Mouse (Mus musculus): ENCODE data around the gene Grk6.

The Grk6 gene

DNA sequence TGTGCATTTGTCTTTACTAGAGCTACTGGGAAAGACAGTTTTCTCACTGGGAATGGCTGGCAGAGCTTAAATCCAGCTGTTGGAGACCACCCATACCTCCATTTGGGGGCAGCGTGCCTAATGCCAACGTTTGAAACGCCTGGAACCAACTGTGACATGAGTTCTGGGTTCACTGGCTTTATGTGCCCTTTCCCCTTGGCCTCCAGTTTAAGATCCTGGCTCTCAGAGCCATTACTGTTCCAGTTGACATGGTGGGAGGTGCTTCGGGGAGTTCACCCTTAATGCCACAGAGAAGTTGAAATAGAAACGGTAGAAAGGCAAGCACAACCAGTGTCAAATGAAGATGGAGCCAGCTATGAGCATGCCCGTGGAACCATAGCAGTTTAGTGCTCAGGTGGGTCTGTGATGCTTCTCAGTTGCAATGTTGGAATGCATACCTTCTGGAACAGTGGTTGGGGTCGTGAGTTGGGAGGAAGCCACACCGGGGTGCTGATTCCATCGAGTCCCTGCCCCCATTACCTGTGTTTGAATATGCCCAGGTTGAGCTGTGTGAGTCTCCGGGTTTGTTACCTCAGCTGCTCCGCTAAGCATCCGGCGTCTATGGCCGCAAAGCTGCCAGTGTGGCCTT is 18.6 kb downstream of the Grk6 start:
- no peak for DNase-seq (ENCODE audit: low read depth in 1 of 2, low spot score in 2 of 2)

GRCm38 (mm10) chr13:55464027-55464884 is 19.4 kb downstream of the Grk6 start, which contains the start of gene Prr7:
TSS of gene Prr7 (plus strand) at chr13:55464267.
- no peak for DNase-seq (ENCODE audit: low read depth in 1 of 2, low spot score in 2 of 2)

DNA sequence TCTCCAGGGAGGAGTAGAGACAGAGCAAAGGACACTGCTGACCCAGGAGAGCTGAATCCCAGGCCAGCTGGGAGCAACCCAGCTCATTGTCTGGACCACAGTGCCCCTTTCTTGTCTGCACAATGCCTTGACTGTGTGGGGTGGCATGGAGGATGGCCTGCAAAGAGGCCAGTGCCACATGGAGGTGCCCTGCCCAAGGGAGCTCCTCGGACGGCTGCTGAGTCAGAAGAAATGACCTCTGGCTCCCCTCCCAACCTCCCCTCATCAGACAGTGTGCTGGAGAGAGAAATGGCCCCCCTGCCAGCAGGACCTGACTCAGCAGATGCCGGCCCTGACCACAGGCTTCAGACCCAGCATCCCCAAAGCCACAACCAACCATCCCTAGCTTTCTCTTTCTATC is 20.3 kb downstream of the Grk6 start:
- no peak for DNase-seq (ENCODE audit: low read depth in 1 of 2, low spot score in 2 of 2)

GRCm38 (mm10) chr13:55465830-55466440 is 21.1 kb downstream of the Grk6 start:
- DNase-seq (ENCODE audit: low read depth in 1 of 2, low spot score in 2 of 2) = no peak

GRCm38 (mm10) chr13:55468851-55469560 is 24.1 kb downstream of the Grk6 start:
- no peak for DNase-seq (ENCODE audit: low read depth in 1 of 2, low spot score in 2 of 2)

DNA sequence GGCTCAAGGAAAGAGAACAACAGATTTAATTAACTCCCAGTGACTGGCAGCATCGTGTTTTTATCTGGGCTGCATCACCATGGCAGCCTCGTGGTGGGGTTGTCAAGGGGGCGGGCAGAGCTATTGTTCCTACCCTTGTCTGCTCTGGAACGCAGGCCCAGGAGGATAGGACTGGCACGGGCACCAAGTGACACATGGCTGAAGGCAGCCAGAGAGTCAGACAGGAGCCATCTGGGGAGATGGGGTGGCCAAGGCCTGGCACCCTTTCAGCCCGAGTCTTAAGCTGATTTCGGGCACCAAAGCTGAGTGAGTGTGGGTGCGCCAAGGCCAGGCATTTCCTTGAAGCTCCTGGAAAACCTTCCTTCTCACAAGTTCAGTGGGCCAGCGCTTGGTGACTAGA is 25.5 kb downstream of the Grk6 start:
- DNase-seq (ENCODE audit: low read depth in 1 of 2, low spot score in 2 of 2) = no peak

DNA sequence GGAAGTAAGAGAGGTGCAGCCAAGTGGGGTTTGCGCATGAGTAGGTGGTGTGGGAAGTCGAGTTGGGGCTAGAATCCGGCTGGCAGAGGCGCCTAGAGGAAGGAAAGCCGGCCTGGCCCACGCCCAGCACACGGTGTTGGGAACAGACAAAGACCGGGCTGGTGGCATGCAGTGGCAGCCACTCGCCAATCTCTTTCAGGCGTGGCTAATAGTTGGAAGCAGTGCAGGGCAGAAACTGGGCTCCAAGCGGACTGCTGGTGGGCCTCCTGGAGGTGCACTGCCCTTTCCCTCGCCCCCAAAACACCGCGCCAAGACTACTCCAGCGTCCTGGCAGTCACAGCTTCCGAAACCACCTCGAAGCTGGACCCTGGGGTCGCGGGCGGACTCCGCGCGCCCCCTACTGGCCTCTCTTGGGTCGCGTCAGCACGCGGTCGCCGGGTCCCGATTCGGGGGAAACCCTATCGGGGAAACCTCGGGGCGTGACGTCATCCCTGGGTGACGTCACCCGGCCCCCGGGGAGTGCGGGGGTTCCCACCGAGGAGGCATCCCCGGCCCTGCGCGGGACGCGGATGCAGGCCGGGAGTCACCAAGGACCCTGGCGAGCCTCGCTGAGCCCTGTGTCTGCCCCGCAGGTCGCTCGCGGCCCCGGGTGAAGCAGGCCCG is 26.4 kb downstream of the Grk6 start:
- DNase-seq (ENCODE audit: low read depth in 1 of 2, low spot score in 2 of 2) = peak; percentile 44 to 80

DNA sequence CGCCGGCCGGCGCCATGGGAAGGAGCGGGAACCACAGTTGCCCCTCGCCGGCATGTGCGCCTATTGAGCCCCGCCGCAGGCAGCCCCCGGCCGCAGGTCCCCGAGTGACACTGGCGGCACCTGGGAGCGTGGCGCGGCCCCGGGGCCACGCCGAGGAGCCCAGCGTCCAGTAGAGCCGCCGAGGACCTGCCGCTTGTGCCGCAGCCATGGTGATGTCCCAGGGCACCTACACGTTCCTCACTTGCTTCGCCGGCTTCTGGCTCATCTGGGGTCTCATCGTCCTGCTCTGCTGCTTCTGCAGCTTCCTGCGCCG is 26.9 kb downstream of the Grk6 start:
- no peak for DNase-seq (ENCODE audit: low read depth in 1 of 2, low spot score in 2 of 2)

DNA sequence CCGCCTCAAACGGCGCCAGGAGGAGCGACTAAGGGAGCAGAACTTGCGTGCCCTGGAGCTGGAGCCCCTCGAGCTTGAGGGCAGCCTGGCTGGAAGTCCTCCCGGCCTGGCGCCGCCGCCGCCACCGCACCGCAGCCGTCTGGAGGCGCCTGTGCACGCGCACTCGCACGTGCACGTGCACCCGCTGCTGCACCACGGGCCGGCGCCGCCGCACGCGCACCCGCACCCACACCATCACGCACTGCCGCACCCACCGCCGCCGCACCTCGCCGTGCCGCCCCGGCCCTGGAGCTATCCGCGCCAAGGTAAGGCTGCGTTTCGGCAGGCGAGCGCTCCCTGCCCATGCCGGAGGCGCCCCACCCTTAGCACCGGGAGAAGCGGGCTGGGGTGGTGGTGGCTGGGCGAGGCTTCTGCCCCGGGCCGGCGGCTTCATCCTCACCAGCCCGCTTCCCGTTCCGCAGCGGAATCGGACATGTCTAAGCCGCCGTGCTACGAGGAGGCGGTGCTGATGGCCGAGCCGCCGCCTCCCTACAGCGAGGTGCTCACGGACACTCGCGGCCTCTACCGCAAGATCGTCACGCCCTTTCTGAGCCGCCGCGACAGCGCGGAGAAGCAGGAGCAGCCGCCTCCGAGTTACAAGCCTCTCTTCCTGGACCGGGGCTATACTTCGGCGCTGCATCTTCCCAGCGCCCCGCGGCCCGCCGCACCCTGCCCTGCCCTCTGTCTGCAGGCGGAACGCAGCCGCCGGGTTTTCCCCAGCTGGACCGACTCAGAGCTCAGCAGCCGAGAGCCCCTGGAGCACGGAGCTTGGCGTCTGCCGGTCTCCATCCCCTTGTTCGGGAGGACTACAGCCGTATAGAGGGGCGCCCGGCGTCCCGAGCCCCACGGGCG is 27.5 kb downstream of the Grk6 start:
- DNase-seq (ENCODE audit: low read depth in 1 of 2, low spot score in 2 of 2) = peak in 1 of 2 experiments; percentile 45

DNA sequence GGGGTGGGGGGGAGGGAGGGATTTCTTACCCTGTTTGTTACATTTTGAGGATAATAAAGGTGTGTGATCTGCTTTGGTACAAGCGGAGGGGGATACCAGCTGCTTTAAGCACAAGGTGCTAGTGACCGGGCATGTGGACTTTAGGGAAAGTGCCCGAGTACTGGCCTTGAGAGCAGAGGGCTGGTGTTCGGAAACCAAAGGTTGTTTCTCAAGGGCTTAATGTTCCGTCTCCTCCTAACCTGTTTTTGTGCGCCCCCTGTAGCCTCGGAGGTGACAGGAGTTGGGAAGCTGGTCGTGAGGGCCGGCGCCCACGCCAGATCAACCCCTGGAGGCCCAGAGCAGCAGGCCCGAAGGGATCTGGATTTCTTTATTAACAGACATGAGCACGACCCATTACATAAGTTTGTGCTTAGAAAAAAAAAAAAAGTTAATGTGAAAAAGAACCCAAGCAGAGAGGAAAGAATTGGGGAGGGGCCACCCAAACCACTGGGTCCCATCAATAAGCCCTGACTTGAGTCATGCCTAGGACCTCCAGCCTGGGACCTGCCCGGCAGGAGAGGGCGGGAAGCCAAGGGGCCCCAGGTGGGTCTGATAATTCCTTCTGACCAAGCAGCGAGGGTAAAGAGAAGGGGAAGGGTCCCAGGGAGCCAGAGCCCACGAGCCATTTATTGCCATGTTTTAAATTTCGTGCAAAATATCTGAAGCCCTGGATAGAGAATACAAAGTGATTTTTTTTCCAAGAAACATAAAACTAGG is 28.4 kb downstream of the Grk6 start:
- DNase-seq (ENCODE audit: low read depth in 1 of 2, low spot score in 2 of 2) = no peak

DNA sequence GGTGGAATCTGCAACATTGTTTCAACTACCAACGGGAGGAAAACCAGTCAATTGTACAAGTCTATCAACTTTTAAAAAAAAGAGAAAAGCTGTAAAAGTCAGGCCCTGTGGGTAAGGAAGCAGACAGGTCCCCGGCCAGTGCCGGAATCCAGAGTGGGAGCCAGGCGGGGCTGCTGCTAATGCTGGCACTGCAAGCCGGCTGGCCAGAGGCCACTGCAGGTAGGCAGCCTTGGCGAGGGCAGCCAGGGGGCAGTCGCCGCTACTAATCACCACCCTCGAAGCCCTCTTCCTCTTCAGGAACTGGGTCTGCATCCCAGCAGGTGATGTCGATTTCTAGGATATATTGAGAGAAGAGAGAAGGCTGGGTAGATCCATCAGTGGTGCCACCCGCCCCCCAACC is 29.1 kb downstream of the Grk6 start:
- DNase-seq (ENCODE audit: low read depth in 1 of 2, low spot score in 2 of 2) = no peak

DNA sequence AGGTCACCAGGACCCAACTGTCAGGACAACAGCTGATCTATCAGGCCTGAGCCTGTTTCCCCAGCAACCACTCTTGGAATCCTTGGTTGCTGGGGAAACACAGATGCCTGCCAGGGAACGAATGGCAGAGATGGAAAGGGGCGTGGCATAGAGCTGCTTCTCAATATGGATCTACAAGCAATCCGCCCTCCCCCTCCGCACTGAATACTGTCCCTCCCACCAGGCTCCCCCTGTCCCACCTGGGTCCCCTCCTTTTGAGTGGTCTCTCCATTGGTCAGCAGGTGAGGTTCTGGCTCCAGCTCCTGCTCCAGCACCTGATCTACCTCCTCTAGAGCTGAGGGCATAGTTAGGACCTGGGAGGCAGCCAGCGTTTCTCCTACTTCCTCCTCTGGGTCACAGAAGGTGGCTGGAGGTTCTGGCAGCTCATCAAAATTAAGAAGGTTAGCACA is 29.8 kb downstream of the Grk6 start:
- DNase-seq (ENCODE audit: low read depth in 1 of 2, low spot score in 2 of 2) = no peak

DNA sequence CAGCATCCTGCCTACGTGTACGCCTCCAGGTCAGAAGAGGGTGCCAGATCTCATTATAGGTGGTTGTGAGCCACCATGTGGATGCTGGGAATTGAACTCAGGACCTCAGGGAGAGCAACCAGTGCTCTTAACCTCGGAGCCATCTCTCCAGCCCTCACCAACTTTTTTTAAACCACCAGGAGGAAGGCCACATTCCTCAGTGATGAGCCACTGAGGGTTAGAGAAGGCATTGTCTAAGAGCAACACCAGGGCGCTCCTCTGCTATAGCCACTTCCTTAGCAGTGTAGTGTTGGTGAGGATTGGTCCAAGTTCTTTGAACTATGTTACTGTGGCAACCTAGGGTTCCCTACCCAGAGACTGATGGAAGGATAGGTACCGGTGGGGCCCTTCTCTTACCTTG is 30.9 kb downstream of the Grk6 start:
- no peak for DNase-seq (ENCODE audit: low read depth in 1 of 2, low spot score in 2 of 2)

DNA sequence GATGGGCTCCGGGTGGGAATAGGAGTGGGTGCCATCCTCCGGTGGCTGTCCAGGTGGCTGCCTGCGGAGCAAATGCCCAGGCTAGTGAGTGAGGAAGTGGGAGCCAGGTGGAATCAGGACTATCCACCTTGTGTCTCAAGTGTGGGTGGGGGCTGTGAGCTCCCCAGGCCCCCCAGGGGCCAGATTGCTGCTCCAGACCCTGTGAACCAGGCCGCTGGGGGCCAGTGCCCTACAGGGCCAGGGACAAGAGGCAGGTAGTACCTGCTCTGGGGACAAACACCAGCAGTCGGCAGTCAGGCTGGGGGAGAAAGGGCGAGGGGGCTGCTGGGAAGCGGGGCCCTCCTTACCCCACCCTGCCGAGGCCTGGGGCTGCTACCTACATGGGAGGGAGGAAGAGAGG is 31.4 kb downstream of the Grk6 start:
- no peak for DNase-seq (ENCODE audit: low read depth in 1 of 2, low spot score in 2 of 2)

- no peak for DNase-seq (ENCODE audit: low read depth in 1 of 2, low spot score in 2 of 2)
These were observed 32.6 kb downstream of the Grk6 start for GRCm38 (mm10) chr13:55477492-55477891.

GRCm38 (mm10) chr13:55478036-55478435 is 33.2 kb downstream of the Grk6 start:
- no peak for DNase-seq (ENCODE audit: low read depth in 1 of 2, low spot score in 2 of 2)

DNA sequence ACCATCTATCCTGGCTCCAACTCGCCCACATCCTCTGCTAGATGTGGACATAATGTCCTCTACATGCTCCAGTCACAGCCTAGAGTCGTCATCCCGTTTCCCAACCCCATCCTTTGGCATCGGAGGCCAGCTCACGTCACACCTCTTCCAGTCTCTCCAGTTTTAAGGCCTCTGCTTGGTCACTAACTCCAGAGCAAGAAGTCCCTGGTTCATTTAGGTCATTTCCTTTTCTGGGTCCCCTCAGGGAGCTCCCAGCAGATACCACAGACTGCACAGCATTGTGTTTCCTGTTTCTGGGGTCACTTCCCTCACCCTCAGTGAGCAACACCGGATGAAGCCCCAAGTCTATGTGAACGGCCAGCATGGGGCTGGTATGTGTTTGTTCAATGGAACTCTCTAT is 34.1 kb downstream of the Grk6 start:
- peak; percentile 47 to 51 for DNase-seq (ENCODE audit: low read depth in 1 of 2, low spot score in 2 of 2)

DNA sequence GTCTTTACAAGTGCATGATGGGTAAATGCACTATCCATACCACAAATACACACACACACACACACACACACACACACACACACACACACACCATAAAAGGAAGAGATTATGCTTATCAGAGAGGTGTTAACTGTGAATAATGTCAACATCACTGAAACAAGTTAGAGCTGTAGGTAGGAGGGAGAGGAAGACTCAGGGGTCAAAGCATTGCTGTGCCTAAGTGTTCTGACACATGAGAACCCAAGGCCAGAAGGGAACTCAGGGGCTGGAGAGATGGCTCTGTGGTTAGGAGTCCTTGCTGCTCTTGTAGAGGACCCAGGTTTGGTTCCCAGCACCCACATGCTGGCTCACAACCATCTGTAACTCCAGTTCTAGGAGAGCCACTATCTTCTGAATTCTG is 35.1 kb downstream of the Grk6 start:
- no peak for DNase-seq (ENCODE audit: low read depth in 1 of 2, low spot score in 2 of 2)

DNA sequence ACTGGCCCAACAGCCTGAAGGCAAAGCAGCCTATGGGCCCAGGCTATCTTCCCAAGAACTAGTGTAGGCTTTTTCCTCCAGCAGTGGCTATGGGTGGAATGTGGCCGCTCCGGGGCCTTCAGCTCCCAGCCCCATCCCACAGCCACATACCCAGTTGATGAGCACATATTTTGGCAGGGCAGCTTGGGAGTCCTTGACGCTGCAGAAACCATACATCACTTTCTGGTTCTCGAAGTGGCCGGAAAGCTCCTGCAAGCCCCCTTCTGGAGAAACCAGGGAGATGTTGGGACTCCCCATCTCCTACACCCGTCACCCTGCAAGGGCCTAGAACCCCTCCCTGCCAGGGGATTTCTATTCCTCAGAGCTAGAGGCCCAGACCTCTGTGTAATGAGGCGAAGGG is 37.7 kb downstream of the Grk6 start:
- no peak for DNase-seq (ENCODE audit: low read depth in 1 of 2, low spot score in 2 of 2)

Data from monocyte, adult 2 months (primary cell).